Mouse (Mus musculus): Measurements from ENCODE around the gene Hyal3. TPM values are rescaled to one million over a fixed set of nuclear protein-coding genes. Genes with fewer than 3 reads are reported as not detected.

Hyal3 gene
- polyA plus RNA-seq, 1 experiment from 2014 or later = 0.77 TPM

DNA sequence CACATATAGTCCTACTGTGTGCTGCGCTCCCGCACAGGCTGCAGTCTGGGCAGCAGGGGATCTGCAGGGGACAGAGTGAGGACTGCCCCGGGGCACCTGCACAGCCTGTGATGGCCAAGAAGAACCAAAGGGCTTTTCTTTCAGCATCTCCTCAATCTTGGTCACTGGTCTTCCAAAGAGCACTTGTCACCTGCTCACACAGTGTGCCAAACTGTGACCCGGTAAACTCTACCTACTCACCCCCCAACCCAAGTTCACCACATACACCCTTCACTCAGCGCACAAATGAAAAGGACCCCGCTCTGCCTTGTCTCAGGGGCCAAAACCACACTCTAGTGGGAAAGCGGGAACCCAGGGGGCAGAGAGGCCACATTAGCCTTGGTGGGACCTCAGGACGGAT lies 51.2 kb downstream of the Hyal3 start:
- Histone ChIP-seq H3K36me3 (peaks cover 36% of the 10 kb centered on the region), H3K4me3 (peak overlapping the region; percentile 87), H3K9me3 (no peaks in the 10 kb centered on the region), H3K27me3 (ENCODE audit: insufficient read depth, poor library complexity, severe bottlenecking) (no peaks in the 10 kb centered on the region), H3K4me1 (replicated peaks) (peaks cover 96% of the 10 kb centered on the region), H3K27ac (peak overlapping the region; percentile 99)
- 62% methylated on average over 8 of the region's 8 CpGs for WGBS
- DNase-seq (ENCODE audit: low spot score) = no peak

DNA sequence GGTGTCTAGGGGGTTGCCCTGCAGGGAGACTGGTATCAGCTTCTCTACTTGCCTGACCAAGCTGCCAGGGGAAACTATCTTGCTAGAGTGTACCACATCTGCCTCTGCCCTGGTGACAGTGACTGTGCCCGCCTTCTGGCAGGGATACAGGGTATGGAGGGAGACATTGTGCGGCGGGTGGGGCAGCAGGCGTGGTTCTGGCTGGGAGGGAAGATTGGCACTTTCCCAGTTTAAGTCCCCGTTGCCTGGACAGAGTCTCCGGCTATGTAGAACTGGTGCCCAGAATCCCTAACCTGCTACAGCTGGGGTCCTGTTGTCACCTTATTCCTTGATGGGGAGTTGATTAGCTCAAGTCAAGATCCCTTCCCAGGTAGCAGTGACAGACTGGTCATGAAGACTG lies 51.9 kb downstream of the Hyal3 start:
- WGBS = 45% methylated on average over 6 of the region's 6 CpGs
- Histone ChIP-seq H3K9me3 (no peaks in the 10 kb centered on the region), H3K27ac (peak overlapping the region; percentile 99), H3K36me3 (peaks cover 36% of the 10 kb centered on the region), H3K4me3 (peak overlapping the region; percentile 87), H3K27me3 (ENCODE audit: insufficient read depth, poor library complexity, severe bottlenecking) (no peaks in the 10 kb centered on the region), H3K4me1 (replicated peaks) (peaks cover 96% of the 10 kb centered on the region)
- DNase-seq (ENCODE audit: low spot score) = no peak

DNA sequence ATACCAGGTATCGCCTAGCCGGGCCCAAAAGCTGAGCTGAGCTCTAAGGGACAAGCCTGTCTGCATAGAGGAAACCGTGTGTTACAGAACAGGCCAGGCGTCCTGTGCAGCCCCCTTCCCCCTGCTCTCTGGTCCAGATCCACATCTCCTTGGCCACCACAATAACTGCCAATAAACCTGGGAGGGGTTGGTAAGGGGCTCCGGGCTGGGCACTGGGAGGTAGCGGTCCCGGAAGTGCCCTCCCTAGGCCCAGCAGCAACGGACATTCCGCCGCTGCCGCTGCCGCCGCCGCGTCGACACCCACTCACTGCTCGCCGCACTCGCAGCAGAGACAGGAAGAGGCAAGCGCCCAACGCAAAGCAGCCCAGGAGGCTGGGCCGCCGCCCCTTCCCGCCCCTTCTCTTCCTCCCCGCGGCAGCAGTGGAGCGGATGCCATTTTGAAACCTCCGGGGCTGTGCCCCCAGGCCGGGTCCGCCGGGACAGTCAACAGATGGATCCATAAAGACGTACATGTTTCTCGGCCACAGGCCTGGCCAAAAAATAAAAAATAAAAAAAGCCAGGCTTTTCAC lies 52.6 kb downstream of the Hyal3 start:
- WGBS = under 1% methylated on average over 33 of the region's 33 CpGs
- Histone ChIP-seq H3K4me3 (peak overlapping the region; percentile 87), H3K4me1 (replicated peaks) (peaks cover 94% of the 10 kb centered on the region), H3K27ac (peak overlapping the region; percentile 99), H3K9me3 (no peaks in the 10 kb centered on the region), H3K27me3 (ENCODE audit: insufficient read depth, poor library complexity, severe bottlenecking) (no peaks in the 10 kb centered on the region), H3K36me3 (peaks cover 30% of the 10 kb centered on the region)
- peak; percentile 75 for DNase-seq (ENCODE audit: low spot score)

DNA sequence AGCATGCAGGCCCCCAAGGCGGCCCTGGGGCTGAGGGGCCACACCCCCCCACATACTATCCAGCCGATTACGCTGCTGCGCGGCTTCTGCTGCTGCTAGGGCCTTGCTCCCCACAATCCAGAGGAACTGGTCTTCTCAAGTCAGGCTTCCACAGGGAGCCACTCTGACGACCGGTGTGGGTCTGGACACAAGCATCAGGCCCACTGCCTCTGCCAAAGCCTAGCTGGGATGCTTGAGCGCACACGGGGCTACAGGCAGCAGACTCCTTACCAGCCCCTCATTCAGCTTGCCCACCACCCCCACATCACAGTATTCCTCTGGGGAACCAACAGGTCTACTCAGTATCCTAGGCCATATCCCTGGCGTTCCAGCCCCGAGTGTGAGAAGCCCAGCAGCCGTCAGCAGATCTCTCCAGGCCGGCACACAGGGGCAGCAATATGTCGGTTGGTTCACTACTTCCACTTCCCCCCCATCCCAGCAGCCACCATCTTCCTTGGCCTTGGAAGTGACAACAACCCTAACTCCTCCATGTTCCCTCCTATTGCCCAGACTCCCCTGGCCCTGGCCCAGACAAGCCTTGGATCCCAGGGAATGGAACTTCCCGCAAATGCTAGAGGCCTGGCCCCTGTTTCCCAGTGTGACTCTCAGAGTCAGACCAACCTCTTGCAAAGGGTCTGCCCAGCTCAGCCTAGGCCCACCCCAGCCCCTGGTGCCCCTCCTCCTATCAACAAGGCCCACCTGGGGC lies 53.2 kb downstream of the Hyal3 start:
- Histone ChIP-seq H3K27me3 (ENCODE audit: insufficient read depth, poor library complexity, severe bottlenecking) (no peaks in the 10 kb centered on the region), H3K4me1 (replicated peaks) (peaks cover 87% of the 10 kb centered on the region), H3K4me3 (peak overlapping the region; percentile 87), H3K36me3 (peaks cover 23% of the 10 kb centered on the region), H3K9me3 (no peaks in the 10 kb centered on the region), H3K27ac (peak overlapping the region; percentile 99)
- 1% methylated on average over 15 of the region's 15 CpGs for WGBS
- DNase-seq (ENCODE audit: low spot score) = peak; percentile 48

DNA sequence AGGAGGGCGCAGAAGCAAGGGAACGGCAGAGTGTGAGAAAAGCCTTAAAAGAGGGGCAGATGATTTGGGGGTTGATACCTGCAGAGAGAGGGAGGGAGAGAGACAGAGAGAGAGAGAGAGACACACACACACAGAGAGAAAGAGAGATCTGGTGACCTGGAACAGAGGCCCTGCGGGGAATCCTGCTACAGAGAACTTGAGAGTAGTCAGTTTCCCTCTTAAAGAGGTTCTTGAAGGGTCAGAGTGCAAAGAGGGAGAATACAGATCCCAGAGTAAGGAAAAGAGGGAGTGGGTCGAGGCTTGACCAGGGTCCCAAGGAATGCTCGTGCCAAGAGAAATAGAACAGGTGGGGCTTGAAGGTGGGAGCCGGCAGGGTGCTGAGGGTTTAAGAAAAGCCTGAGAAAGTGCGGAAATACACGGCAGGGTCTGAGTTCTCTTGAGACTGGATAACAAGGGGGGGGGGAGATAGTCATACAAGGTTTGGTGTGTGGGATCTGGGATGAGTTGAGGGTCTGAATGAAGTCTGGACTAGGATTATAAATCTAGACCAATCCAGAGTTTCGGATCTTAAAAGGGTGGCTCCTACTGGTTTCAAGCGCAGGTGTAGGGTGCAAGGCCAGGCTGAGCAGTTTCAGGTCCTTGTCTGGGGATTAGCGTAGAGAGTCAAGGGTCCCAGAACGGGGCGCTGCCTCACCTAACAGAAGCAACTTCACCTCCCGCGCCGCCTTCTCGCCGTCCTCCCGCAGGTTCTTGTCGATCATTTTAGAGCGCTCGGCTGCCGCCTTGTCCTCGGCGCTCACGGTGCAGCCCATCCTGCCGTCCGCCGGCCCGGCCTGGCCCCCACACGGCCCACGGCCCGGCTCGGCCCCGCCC lies 54.0 kb downstream of the Hyal3 start:
- H3K27ac ChIP-seq = peak overlapping the region; percentile 99
- H3K4me1 ChIP-seq (replicated peaks) = peaks cover 87% of the 10 kb centered on the region
- peak overlapping the region; percentile 87 for H3K4me3 ChIP-seq
- no peaks in the 10 kb centered on the region for H3K9me3 ChIP-seq
- DNase-seq (ENCODE audit: low spot score) = no peak
- under 1% methylated on average over 35 of the region's 35 CpGs for WGBS
- peaks cover 16% of the 10 kb centered on the region for H3K36me3 ChIP-seq
- H3K27me3 ChIP-seq (ENCODE audit: insufficient read depth, poor library complexity, severe bottlenecking) = no peaks in the 10 kb centered on the region

DNA sequence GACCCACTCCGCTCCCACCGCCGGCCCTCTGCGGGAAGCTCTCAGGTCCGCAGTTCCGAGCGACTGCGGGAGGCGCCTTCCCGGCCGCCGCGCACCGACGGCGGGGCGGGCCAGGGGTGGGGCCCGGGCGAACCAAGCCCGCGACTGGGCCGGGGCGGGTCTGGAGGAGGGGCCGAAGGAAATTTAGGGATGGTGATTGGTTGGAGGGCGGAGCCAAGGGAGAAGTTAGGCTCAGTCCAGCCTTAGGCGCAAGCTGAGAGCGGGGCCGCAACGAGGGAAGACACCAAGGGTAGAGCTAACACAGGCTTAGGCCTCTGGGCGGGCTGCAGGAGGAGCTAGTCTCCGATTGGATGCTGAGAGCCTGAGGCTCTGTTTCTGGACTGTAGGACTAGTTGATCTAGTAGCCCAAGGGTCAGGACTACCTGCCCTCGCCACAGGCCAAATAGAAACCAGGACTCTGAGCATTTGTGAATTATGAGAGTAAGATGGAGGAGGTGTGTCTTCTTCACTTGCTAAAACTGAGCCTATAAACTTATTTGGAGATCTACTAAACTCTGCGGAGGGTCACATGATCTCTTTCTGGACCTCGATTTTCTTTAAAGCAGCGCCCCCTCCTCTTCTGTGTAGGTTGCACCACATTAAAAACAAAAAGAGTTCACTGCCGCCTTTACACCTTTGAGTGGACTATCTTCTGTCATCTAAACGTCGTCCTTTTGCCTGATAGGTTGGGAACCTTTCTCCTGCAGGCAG lies 54.8 kb downstream of the Hyal3 start, which contains the start of gene Gnai2:
Gnai2 (minus strand) TSS at position 89 of the 750 bp plus-strand sequence.
- peaks cover 16% of the 10 kb centered on the region for H3K36me3 ChIP-seq
- H3K9me3 ChIP-seq = no peaks in the 10 kb centered on the region
- H3K27me3 ChIP-seq (ENCODE audit: insufficient read depth, poor library complexity, severe bottlenecking) = no peaks in the 10 kb centered on the region
- H3K4me1 ChIP-seq (replicated peaks) = peaks cover 87% of the 10 kb centered on the region
- peak; percentile 97 for DNase-seq (ENCODE audit: low spot score)
- H3K4me3 ChIP-seq = peak within 1 kb of the TSS; percentile 87
- H3K27ac ChIP-seq = peak within 1 kb of the TSS; percentile 99
- 2% methylated on average over 38 of the region's 38 CpGs for WGBS

Other genes with a start within 250 kb of the Hyal3 start
- 12.1 and 13.4 TPM in 2 replicates for gene Hemk1, start 242.5 kb upstream of the Hyal3 start, polyA plus RNA-seq (2016; fragmentation: Nextera tagmentation; extraction: Ambion mirVana)
- 1.4 and 2.6 TPM in 2 replicates for gene 6430571L13Rik, start 240.2 kb upstream of the Hyal3 start, polyA plus RNA-seq (2016; fragmentation: Nextera tagmentation; extraction: Ambion mirVana)
- gene Cacna2d2, start 181.2 kb upstream of the Hyal3 start, polyA plus RNA-seq (2016; fragmentation: Nextera tagmentation; extraction: Ambion mirVana) = 0.87 and 2.9 TPM in 2 replicates
- 36.5 and 44.8 TPM in 2 replicates for gene Tmem115, start 46.9 kb upstream of the Hyal3 start, polyA plus RNA-seq (2016; fragmentation: Nextera tagmentation; extraction: Ambion mirVana)
- 25.1 and 25.9 TPM in 2 replicates for gene Cyb561d2, start 38.6 kb upstream of the Hyal3 start, polyA plus RNA-seq (2016; fragmentation: Nextera tagmentation; extraction: Ambion mirVana)
- 39.2 and 45.7 TPM in 2 replicates for gene Nprl2, start 38.6 kb upstream of the Hyal3 start, polyA plus RNA-seq (2016; fragmentation: Nextera tagmentation; extraction: Ambion mirVana)
- gene Zmynd10, start 33.5 kb upstream of the Hyal3 start, polyA plus RNA-seq (2016; fragmentation: Nextera tagmentation; extraction: Ambion mirVana) = 2.6 and 4.7 TPM in 2 replicates
- gene Rassf1, start 29.3 kb upstream of the Hyal3 start, polyA plus RNA-seq (2016; fragmentation: Nextera tagmentation; extraction: Ambion mirVana) = 46.4 and 48.3 TPM in 2 replicates
- gene Tusc2, start 17.6 kb upstream of the Hyal3 start, polyA plus RNA-seq (2016; fragmentation: Nextera tagmentation; extraction: Ambion mirVana) = 79.8 and 87.1 TPM in 2 replicates
- 134 and 135 TPM in 2 replicates for gene Hyal2, start 12.9 kb upstream of the Hyal3 start, polyA plus RNA-seq (2016; fragmentation: Nextera tagmentation; extraction: Ambion mirVana)
- 6.6 and 8.4 TPM in 2 replicates for gene Hyal1, start 3.9 kb upstream of the Hyal3 start, polyA plus RNA-seq (2016; fragmentation: Nextera tagmentation; extraction: Ambion mirVana)
- gene Naa80, start 1.9 kb upstream of the Hyal3 start, polyA plus RNA-seq (2016; fragmentation: Nextera tagmentation; extraction: Ambion mirVana) = 19.2 and 20.8 TPM in 2 replicates
- gene Ifrd2, start 6.8 kb downstream of the Hyal3 start, polyA plus RNA-seq (2016; fragmentation: Nextera tagmentation; extraction: Ambion mirVana) = 41.1 and 54.1 TPM in 2 replicates
- gene Sema3b, start 28.4 kb downstream of the Hyal3 start, polyA plus RNA-seq (2016; fragmentation: Nextera tagmentation; extraction: Ambion mirVana) = 3.9 and 5.2 TPM in 2 replicates
- 554 and 640 TPM in 2 replicates for gene Gnai2, start 54.5 kb downstream of the Hyal3 start, polyA plus RNA-seq (2016; fragmentation: Nextera tagmentation; extraction: Ambion mirVana)
- 6.4 and 7.2 TPM in 2 replicates for gene Slc38a3, start 88.7 kb downstream of the Hyal3 start, polyA plus RNA-seq (2016; fragmentation: Nextera tagmentation; extraction: Ambion mirVana)
- 2.6 and 3.1 TPM in 2 replicates for gene Gnat1, start 98.9 kb downstream of the Hyal3 start, polyA plus RNA-seq (2016; fragmentation: Nextera tagmentation; extraction: Ambion mirVana)
- 14.5 and 16.4 TPM in 2 replicates for gene Sema3f, start 129.7 kb downstream of the Hyal3 start, polyA plus RNA-seq (2016; fragmentation: Nextera tagmentation; extraction: Ambion mirVana)
- 196 and 204 TPM in 2 replicates for gene Rbm5, start 190.2 kb downstream of the Hyal3 start, polyA plus RNA-seq (2016; fragmentation: Nextera tagmentation; extraction: Ambion mirVana)

Data from hindbrain, embryonic 10.5 days (tissue).